Mouse (Mus musculus): ENCODE data around the gene Prrx2. TPM values are rescaled to one million over a fixed set of nuclear protein-coding genes. Genes with fewer than 3 reads are reported as not detected.

Prrx2 gene
- polyA plus RNA-seq, 1 experiment from 2014 or later = 3.6 TPM

- DNase-seq (ENCODE audit: low spot score) = no peak
These were observed 50.8 kb downstream of the Prrx2 start for GRCm38 (mm10) chr2:30885453-30886163.

GRCm38 (mm10) chr2:30891002-30891401 lies 56.2 kb downstream of the Prrx2 start:
- DNase-seq (ENCODE audit: low spot score) = peak; percentile 74
- WGBS = 10% methylated on average over 3 of the region's 3 CpGs

More at GRCm38 (mm10) chr2:30885453-30886163, 50.8 kb downstream of the Prrx2 start:
- no peaks in the 10 kb centered on the region for H3K36me3 ChIP-seq (ENCODE audit: control insufficient read depth, insufficient read depth, low read length)
- no peaks in the 10 kb centered on the region for H3K4me1 ChIP-seq (replicated peaks; ENCODE audit: control insufficient read depth, insufficient read depth, low read length)
- H3K9ac ChIP-seq (ENCODE audit: low read length) = no peak overlapping the region
- no peak overlapping the region for H3K27ac ChIP-seq (ENCODE audit: low read depth)
- H3K27me3 ChIP-seq (replicated peaks; ENCODE audit: control insufficient read depth, insufficient read depth, low read length) = no peaks in the 10 kb centered on the region
- H3K4me3 ChIP-seq (ENCODE audit: low read depth, low read length) = no peak overlapping the region
- H3K9me3 ChIP-seq (ENCODE audit: control insufficient read depth, low read length) = no peaks in the 10 kb centered on the region
- 31% methylated on average over 9 of the region's 9 CpGs for WGBS
- no peak for ATAC-seq (replicated peaks; ENCODE audit: low FRiP score, low TSS enrichment, low read depth)
- H3K4me2 ChIP-seq (ENCODE audit: low read length) = no peak overlapping the region

DNA sequence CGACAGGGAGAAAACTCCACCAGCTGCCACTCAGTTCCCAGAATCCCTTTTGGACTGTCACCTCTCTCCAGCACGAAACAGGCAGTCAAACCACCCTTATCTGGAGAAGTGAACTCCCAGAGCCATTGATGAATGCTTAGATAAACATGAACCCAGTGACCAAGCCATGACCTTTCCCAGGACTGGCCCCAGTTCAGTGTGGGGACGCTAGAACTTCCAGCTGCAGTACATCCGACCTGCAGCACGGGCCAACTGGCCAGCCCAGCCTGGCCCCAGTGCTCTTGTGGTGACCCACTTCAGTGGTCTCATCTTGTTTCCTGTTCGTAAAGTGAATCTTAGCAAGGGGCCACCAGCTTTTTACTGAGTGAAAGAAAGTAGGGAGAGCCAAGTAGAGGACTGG lies 58.6 kb downstream of the Prrx2 start:
- H3K4me3 ChIP-seq (ENCODE audit: low read depth, low read length) = no peak overlapping the region
- H3K4me2 ChIP-seq (ENCODE audit: low read length) = no peak overlapping the region
- H3K9ac ChIP-seq (ENCODE audit: low read length) = no peak overlapping the region
- no peaks in the 10 kb centered on the region for H3K36me3 ChIP-seq (ENCODE audit: control insufficient read depth, insufficient read depth, low read length)
- no peak for DNase-seq (ENCODE audit: low spot score)
- no peak for ATAC-seq (replicated peaks; ENCODE audit: low FRiP score, low TSS enrichment, low read depth)
- H3K27ac ChIP-seq (ENCODE audit: low read depth) = no peak overlapping the region
- H3K4me1 ChIP-seq (replicated peaks; ENCODE audit: control insufficient read depth, insufficient read depth, low read length) = no peaks in the 10 kb centered on the region
- H3K27me3 ChIP-seq (replicated peaks; ENCODE audit: control insufficient read depth, insufficient read depth, low read length) = no peaks in the 10 kb centered on the region
- no peaks in the 10 kb centered on the region for H3K9me3 ChIP-seq (ENCODE audit: control insufficient read depth, low read length)
- 13% methylated on average over 6 of the region's 6 CpGs for WGBS

More at GRCm38 (mm10) chr2:30891002-30891401, 56.2 kb downstream of the Prrx2 start:
- H3K4me1 ChIP-seq (replicated peaks; ENCODE audit: control insufficient read depth, insufficient read depth, low read length) = no peaks in the 10 kb centered on the region
- H3K36me3 ChIP-seq (ENCODE audit: control insufficient read depth, insufficient read depth, low read length) = no peaks in the 10 kb centered on the region
- no peaks in the 10 kb centered on the region for H3K27me3 ChIP-seq (replicated peaks; ENCODE audit: control insufficient read depth, insufficient read depth, low read length)
- ATAC-seq (replicated peaks; ENCODE audit: low FRiP score, low TSS enrichment, low read depth) = 0 out of 2 replicates have a peak, but pooled peaks have one; percentile 47
- H3K9ac ChIP-seq (ENCODE audit: low read length) = no peak overlapping the region
- no peak overlapping the region for H3K27ac ChIP-seq (ENCODE audit: low read depth)
- no peak overlapping the region for H3K4me3 ChIP-seq (ENCODE audit: low read depth, low read length)
- H3K4me2 ChIP-seq (ENCODE audit: low read length) = no peak overlapping the region
- no peaks in the 10 kb centered on the region for H3K9me3 ChIP-seq (ENCODE audit: control insufficient read depth, low read length)

GRCm38 (mm10) chr2:30893946-30894345 lies 59.2 kb downstream of the Prrx2 start:
- no peaks in the 10 kb centered on the region for H3K9me3 ChIP-seq (ENCODE audit: control insufficient read depth, low read length)
- no peak for ATAC-seq (replicated peaks; ENCODE audit: low FRiP score, low TSS enrichment, low read depth)
- H3K27me3 ChIP-seq (replicated peaks; ENCODE audit: control insufficient read depth, insufficient read depth, low read length) = no peaks in the 10 kb centered on the region
- H3K4me1 ChIP-seq (replicated peaks; ENCODE audit: control insufficient read depth, insufficient read depth, low read length) = no peaks in the 10 kb centered on the region
- H3K9ac ChIP-seq (ENCODE audit: low read length) = no peak overlapping the region
- no peaks in the 10 kb centered on the region for H3K36me3 ChIP-seq (ENCODE audit: control insufficient read depth, insufficient read depth, low read length)
- H3K4me2 ChIP-seq (ENCODE audit: low read length) = no peak overlapping the region
- no peak overlapping the region for H3K4me3 ChIP-seq (ENCODE audit: low read depth, low read length)
- DNase-seq (ENCODE audit: low spot score) = no peak
- H3K27ac ChIP-seq (ENCODE audit: low read depth) = no peak overlapping the region
- WGBS = 74% methylated on average over 7 of the region's 7 CpGs

DNA sequence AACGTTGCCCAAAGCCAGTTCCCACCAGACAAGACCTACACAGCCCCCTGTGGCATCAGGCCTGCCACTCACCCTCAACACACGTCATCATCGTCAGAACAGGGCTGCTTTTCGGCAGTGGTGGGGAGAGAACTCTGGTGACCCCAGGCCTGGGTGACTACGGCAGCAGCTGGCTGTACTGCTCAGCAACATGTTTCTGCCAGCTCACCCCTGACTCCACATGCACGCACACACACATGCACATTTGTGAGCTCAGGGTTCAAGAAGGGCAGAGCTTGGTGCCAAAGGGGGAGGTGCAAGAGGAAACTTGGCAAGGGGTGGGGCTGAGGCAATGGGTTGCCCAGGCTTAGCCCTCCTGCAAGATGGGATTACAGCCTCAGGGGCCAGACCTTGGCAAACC lies 62.5 kb downstream of the Prrx2 start:
- H3K4me1 ChIP-seq (replicated peaks; ENCODE audit: control insufficient read depth, insufficient read depth, low read length) = peaks cover 7% of the 10 kb centered on the region
- H3K4me3 ChIP-seq (ENCODE audit: low read depth, low read length) = no peak overlapping the region
- WGBS = 42% methylated on average over 6 of the region's 6 CpGs
- DNase-seq (ENCODE audit: low spot score) = no peak
- no peak overlapping the region for H3K9ac ChIP-seq (ENCODE audit: low read length)
- no peaks in the 10 kb centered on the region for H3K36me3 ChIP-seq (ENCODE audit: control insufficient read depth, insufficient read depth, low read length)
- H3K9me3 ChIP-seq (ENCODE audit: control insufficient read depth, low read length) = no peaks in the 10 kb centered on the region
- no peak for ATAC-seq (replicated peaks; ENCODE audit: low FRiP score, low TSS enrichment, low read depth)
- H3K27ac ChIP-seq (ENCODE audit: low read depth) = no peak overlapping the region
- no peak overlapping the region for H3K4me2 ChIP-seq (ENCODE audit: low read length)
- H3K27me3 ChIP-seq (replicated peaks; ENCODE audit: control insufficient read depth, insufficient read depth, low read length) = 0 out of 2 replicates have a peak, but pooled peaks cover 2% of the 10 kb centered on the region

DNA sequence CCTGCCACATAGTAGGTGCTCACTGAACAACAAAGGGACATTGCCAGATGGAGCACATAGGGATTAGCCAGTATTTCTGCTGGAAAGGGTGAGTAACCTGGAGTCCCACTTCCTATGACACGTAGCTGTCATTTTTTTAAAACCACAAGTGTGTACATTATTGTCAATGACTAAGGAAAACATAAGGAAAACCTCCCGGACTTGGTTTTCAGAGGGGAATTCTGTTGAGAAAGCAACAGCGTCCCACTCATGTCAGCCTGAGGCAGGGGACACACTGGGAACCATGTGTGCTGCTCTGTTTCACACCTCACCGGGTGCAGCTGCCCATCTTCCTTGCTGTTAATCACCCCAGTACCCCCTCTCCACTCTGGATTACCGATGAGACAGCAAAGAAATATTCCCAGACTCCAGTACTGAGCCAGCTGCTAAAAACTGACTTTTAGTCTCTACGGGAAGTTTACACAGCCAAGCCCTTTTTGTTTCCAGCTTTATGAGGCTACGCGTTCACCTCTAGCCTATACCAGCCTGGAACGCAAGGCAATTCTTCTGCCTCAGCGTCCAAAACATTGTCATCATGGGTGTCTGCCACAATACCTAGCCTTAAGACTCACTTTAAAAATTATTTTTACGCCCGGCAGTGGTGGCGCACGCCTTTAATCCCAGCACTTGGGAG lies 64.8 kb downstream of the Prrx2 start:
- Histone ChIP-seq H3K36me3 (ENCODE audit: control insufficient read depth, insufficient read depth, low read length) (no peaks in the 10 kb centered on the region), H3K4me1 (replicated peaks; ENCODE audit: control insufficient read depth, insufficient read depth, low read length) (peaks cover 19% of the 10 kb centered on the region), H3K27ac (ENCODE audit: low read depth) (no peak overlapping the region), H3K9me3 (ENCODE audit: control insufficient read depth, low read length) (no peaks in the 10 kb centered on the region), H3K27me3 (replicated peaks; ENCODE audit: control insufficient read depth, insufficient read depth, low read length) (0 out of 2 replicates have a peak, but pooled peaks cover 6% of the 10 kb centered on the region), H3K4me2 (ENCODE audit: low read length) (no peak overlapping the region), H3K9ac (ENCODE audit: low read length) (no peak overlapping the region), H3K4me3 (ENCODE audit: low read depth, low read length) (no peak overlapping the region)
- no peak for ATAC-seq (replicated peaks; ENCODE audit: low FRiP score, low TSS enrichment, low read depth)
- DNase-seq (ENCODE audit: low spot score) = no peak
- WGBS = 88% methylated on average over 14 of the region's 14 CpGs

GRCm38 (mm10) chr2:30901646-30902160 lies 66.9 kb downstream of the Prrx2 start:
- Histone ChIP-seq H3K9me3 (ENCODE audit: control insufficient read depth, low read length) (no peaks in the 10 kb centered on the region), H3K36me3 (ENCODE audit: control insufficient read depth, insufficient read depth, low read length) (no peaks in the 10 kb centered on the region), H3K27ac (ENCODE audit: low read depth) (no peak overlapping the region), H3K27me3 (replicated peaks; ENCODE audit: control insufficient read depth, insufficient read depth, low read length) (0 out of 2 replicates have a peak, but pooled peaks cover 6% of the 10 kb centered on the region), H3K4me2 (ENCODE audit: low read length) (peak overlapping the region; percentile 64), H3K4me1 (replicated peaks; ENCODE audit: control insufficient read depth, insufficient read depth, low read length) (peaks cover 22% of the 10 kb centered on the region), H3K9ac (ENCODE audit: low read length) (no peak overlapping the region), H3K4me3 (ENCODE audit: low read depth, low read length) (no peak overlapping the region)
- no peak for DNase-seq (ENCODE audit: low spot score)
- ATAC-seq (replicated peaks; ENCODE audit: low FRiP score, low TSS enrichment, low read depth) = no peak
- 55% methylated on average over 6 of the region's 6 CpGs for WGBS

GRCm38 (mm10) chr2:30902256-30902655 lies 67.5 kb downstream of the Prrx2 start:
- no peaks in the 10 kb centered on the region for H3K9me3 ChIP-seq (ENCODE audit: control insufficient read depth, low read length)
- 32% methylated on average over 8 of the region's 8 CpGs for WGBS
- H3K9ac ChIP-seq (ENCODE audit: low read length) = peak overlapping the region; percentile 35
- H3K27me3 ChIP-seq (replicated peaks; ENCODE audit: control insufficient read depth, insufficient read depth, low read length) = 0 out of 2 replicates have a peak, but pooled peaks cover 6% of the 10 kb centered on the region
- no peaks in the 10 kb centered on the region for H3K36me3 ChIP-seq (ENCODE audit: control insufficient read depth, insufficient read depth, low read length)
- no peak overlapping the region for H3K27ac ChIP-seq (ENCODE audit: low read depth)
- H3K4me2 ChIP-seq (ENCODE audit: low read length) = peak overlapping the region; percentile 64
- H3K4me3 ChIP-seq (ENCODE audit: low read depth, low read length) = peak overlapping the region; percentile 40
- DNase-seq (ENCODE audit: low spot score) = no peak
- H3K4me1 ChIP-seq (replicated peaks; ENCODE audit: control insufficient read depth, insufficient read depth, low read length) = peaks cover 22% of the 10 kb centered on the region
- no peak for ATAC-seq (replicated peaks; ENCODE audit: low FRiP score, low TSS enrichment, low read depth)

Measured in intestine, embryonic 14.5 days (tissue).